In the genomic region with DNA sequence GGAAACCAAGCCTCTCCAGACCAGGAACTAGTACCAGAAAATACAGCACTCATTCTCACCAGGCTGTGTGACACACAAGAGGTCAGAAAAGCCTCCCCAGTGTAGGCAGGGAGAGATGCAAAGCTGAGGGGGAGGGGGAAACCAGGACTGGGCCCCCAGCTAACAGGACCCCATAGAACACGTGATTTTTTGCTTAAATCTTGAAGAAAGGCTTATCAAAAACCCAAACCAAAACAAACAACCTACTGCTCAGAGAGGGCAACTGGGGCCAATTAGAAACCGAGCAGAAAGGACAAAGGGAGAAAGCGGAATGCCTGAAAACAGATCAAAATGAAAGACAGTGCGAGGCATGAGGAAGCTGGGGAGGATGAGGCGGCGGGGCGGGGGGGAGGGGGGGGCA, we compare ENCODE assay signal across 7 mouse cellular contexts. TPM values are rescaled to one million over a fixed set of nuclear protein-coding genes. Genes with fewer than 3 reads are reported as not detected.
A peak's percentile ranks its signal among the peaks of the same experiment; 100 is the strongest.
DNase-seq lines count a peak whose midpoint lies in the region; ATAC-seq and TF ChIP-seq lines count a peak whose summit lies in the region.

No protein-coding gene starts in this region.

- H3K27ac ChIP-seq in neural tube, embryonic 11.5 days (ENCODE audit: low read depth, low read length) = no peak overlapping the region; the same call in 1 of the 2 replicates
- peak overlapping the region; percentile 95 for H3K27ac ChIP-seq in forebrain, embryonic 10.5 days
- peak overlapping the region; percentile 67 for H3K27ac ChIP-seq in limb, embryonic 13.5 days
- no peak overlapping the region for H3K27ac ChIP-seq in stomach, postnatal 0 days (replicated peaks)

- TF ChIP-seq EP300 in stomach, postnatal 0 days (optimal IDR thresholded peaks at IDR 0.05) = no peak

- TF ChIP-seq CTCF in stomach, postnatal 0 days (IDR thresholded peaks at IDR 0.05; ENCODE audit: low read depth) = no peak

- H3K9ac ChIP-seq in neural tube, embryonic 11.5 days (ENCODE audit: low read length) = peak overlapping the region; percentile 70
- peak overlapping the region; percentile 88 for H3K9ac ChIP-seq in limb, embryonic 13.5 days
- peak overlapping the region; percentile 69 for H3K9ac ChIP-seq in stomach, postnatal 0 days (ENCODE audit: low read length)

- H3K27me3 ChIP-seq in neural tube, embryonic 11.5 days (ENCODE audit: control insufficient read depth, insufficient read depth, low read length) = no peaks in the 10 kb centered on the region
- H3K27me3 ChIP-seq in forebrain, embryonic 10.5 days (ENCODE audit: poor library complexity, severe bottlenecking) = no peaks in the 10 kb centered on the region
- H3K27me3 ChIP-seq in limb, embryonic 13.5 days = no peaks in the 10 kb centered on the region
- H3K27me3 ChIP-seq in stomach, postnatal 0 days (ENCODE audit: control insufficient read depth, insufficient read depth, low read length) = no peaks in the 10 kb centered on the region

- no peak for DNase-seq in neural tube, embryonic 11.5 days (ENCODE audit: low spot score)
- DNase-seq in neural tube, embryonic 10.5 days (ENCODE audit: extremely low spot score, low spot score) = no peak
- DNase-seq in forebrain, embryonic 10.5 days (ENCODE audit: extremely low spot score, low spot score) = no peak
- no peak for DNase-seq in stomach, postnatal 0 days (ENCODE audit: low spot score)
- DNase-seq in right cerebral cortex, postnatal 36 days (ENCODE audit: low spot score in 2 of 2) = no peak
- no peak for DNase-seq in frontal cortex, adult 2 months (ENCODE audit: extremely low spot score in 1 of 2, low spot score in 1 of 2)

- H3K4me1 ChIP-seq in neural tube, embryonic 11.5 days (ENCODE audit: control insufficient read depth, insufficient read depth, low read length) = peaks cover 9% of the 10 kb centered on the region; the same call in 1 of the 2 replicates
- peaks cover 51% of the 10 kb centered on the region for H3K4me1 ChIP-seq in forebrain, embryonic 10.5 days
- H3K4me1 ChIP-seq in limb, embryonic 13.5 days = peaks cover 35% of the 10 kb centered on the region
- 0 out of 2 replicates have a peak, but pooled peaks cover 4% of the 10 kb centered on the region for H3K4me1 ChIP-seq in stomach, postnatal 0 days (replicated peaks; ENCODE audit: control insufficient read depth, insufficient read depth)

- WGBS in neural tube, embryonic 11.5 days = 1% methylated on average over 6 of the region's 7 CpGs
- WGBS in forebrain, embryonic 10.5 days = under 1% methylated on average over 7 of the region's 7 CpGs
- 0% methylated on average over 7 of the region's 7 CpGs for WGBS in limb, embryonic 13.5 days
- WGBS in stomach, postnatal 0 days = under 1% methylated on average over 7 of the region's 7 CpGs

- H3K9me3 ChIP-seq in neural tube, embryonic 11.5 days (ENCODE audit: control insufficient read depth, low read length) = no peaks in the 10 kb centered on the region
- H3K9me3 ChIP-seq in forebrain, embryonic 10.5 days = no peaks in the 10 kb centered on the region
- no peaks in the 10 kb centered on the region for H3K9me3 ChIP-seq in limb, embryonic 13.5 days
- no peaks in the 10 kb centered on the region for H3K9me3 ChIP-seq in stomach, postnatal 0 days (ENCODE audit: control insufficient read depth, low read length)

- H3K36me3 ChIP-seq in neural tube, embryonic 11.5 days (ENCODE audit: control insufficient read depth, insufficient read depth, low read length) = peaks cover 27% of the 10 kb centered on the region
- peaks cover 83% of the 10 kb centered on the region for H3K36me3 ChIP-seq in forebrain, embryonic 10.5 days (replicated peaks)
- peaks cover 77% of the 10 kb centered on the region for H3K36me3 ChIP-seq in limb, embryonic 13.5 days
- peaks cover 30% of the 10 kb centered on the region for H3K36me3 ChIP-seq in stomach, postnatal 0 days (ENCODE audit: control insufficient read depth, insufficient read depth, low read length)

- peak overlapping the region; percentile 69 for H3K4me2 ChIP-seq in neural tube, embryonic 11.5 days (ENCODE audit: low read depth)
- peak overlapping the region; percentile 79 for H3K4me2 ChIP-seq in limb, embryonic 13.5 days (replicated peaks)
- peak overlapping the region; percentile 72 for H3K4me2 ChIP-seq in stomach, postnatal 0 days (replicated peaks; ENCODE audit: low read depth)

- ATAC-seq in neural tube, embryonic 11.5 days (ENCODE audit: insufficient read depth, low FRiP score, low TSS enrichment) = peak; percentile 11; the same call in 1 of the 2 replicates
- ATAC-seq in limb, embryonic 13.5 days (ENCODE audit: low FRiP score, low read depth) = no peak
- no peak for ATAC-seq in stomach, postnatal 0 days (ENCODE audit: low FRiP score, low TSS enrichment)

- peak overlapping the region; percentile 58 for H3K4me3 ChIP-seq in neural tube, embryonic 11.5 days (ENCODE audit: low read depth, low read length)
- H3K4me3 ChIP-seq in forebrain, embryonic 10.5 days = peak overlapping the region; percentile 77
- H3K4me3 ChIP-seq in limb, embryonic 13.5 days = peak overlapping the region; percentile 69
- peak overlapping the region; percentile 48 for H3K4me3 ChIP-seq in stomach, postnatal 0 days (ENCODE audit: low read depth, low read length)

RNA-seq across cellular contexts. Expression of gene Cdh24, which starts 11.6 kb away (rescaled TPM):
- polyA plus RNA-seq in neural tube, embryonic 11.5 days (2014; fragmentation: Nextera tagmentation; extraction: Ambion mirVana) = 6.8 and 9.7 TPM in 2 replicates
- polyA plus RNA-seq in forebrain, embryonic 10.5 days (2016; fragmentation: Nextera tagmentation; extraction: Ambion mirVana) = 4.7 and 5.4 TPM in 2 replicates
- 6.7 and 8.2 TPM in 2 replicates for polyA plus RNA-seq in limb, embryonic 13.5 days (2015; fragmentation: Nextera tagmentation; extraction: Ambion mirVana)
- 0.63 and 0.68 TPM in 2 replicates for polyA plus RNA-seq in stomach, postnatal 0 days (2015; fragmentation: Nextera tagmentation; extraction: Ambion mirVana)
- polyA plus RNA-seq in frontal cortex, adult 2 months (2012; rRNA removed) = 15.1 and 18.1 TPM in 2 replicates

RNA-seq across cellular contexts. Expression of gene Gm17606, which starts 12.0 kb away (rescaled TPM):
- not detected in 2 replicates for polyA plus RNA-seq in neural tube, embryonic 11.5 days (2014; fragmentation: Nextera tagmentation; extraction: Ambion mirVana)
- polyA plus RNA-seq in forebrain, embryonic 10.5 days (2016; fragmentation: Nextera tagmentation; extraction: Ambion mirVana) = not detected in 2 replicates
- not detected in 2 replicates for polyA plus RNA-seq in limb, embryonic 13.5 days (2015; fragmentation: Nextera tagmentation; extraction: Ambion mirVana)
- polyA plus RNA-seq in stomach, postnatal 0 days (2015; fragmentation: Nextera tagmentation; extraction: Ambion mirVana) = not detected in 2 replicates
- not detected in 2 replicates for polyA plus RNA-seq in frontal cortex, adult 2 months (2012; rRNA removed)

RNA-seq across cellular contexts. Expression of gene Psmb11, which starts 31.6 kb away (rescaled TPM):
- polyA plus RNA-seq in neural tube, embryonic 11.5 days (2014; fragmentation: Nextera tagmentation; extraction: Ambion mirVana) = 0.08 TPM in 1 of 2 replicates, not detected in the other
- polyA plus RNA-seq in forebrain, embryonic 10.5 days (2016; fragmentation: Nextera tagmentation; extraction: Ambion mirVana) = 0.05 and 0.12 TPM in 2 replicates
- 0.11 TPM in 1 of 2 replicates, not detected in the other for polyA plus RNA-seq in limb, embryonic 13.5 days (2015; fragmentation: Nextera tagmentation; extraction: Ambion mirVana)
- 0.02 TPM in 1 of 2 replicates, not detected in the other for polyA plus RNA-seq in stomach, postnatal 0 days (2015; fragmentation: Nextera tagmentation; extraction: Ambion mirVana)
- 0.46 and 0.54 TPM in 2 replicates for polyA plus RNA-seq in frontal cortex, adult 2 months (2012; rRNA removed)

RNA-seq across cellular contexts. Expression of gene 1700123O20Rik, which starts 33.2 kb away (rescaled TPM):
- polyA plus RNA-seq in neural tube, embryonic 11.5 days (2014; fragmentation: Nextera tagmentation; extraction: Ambion mirVana) = 94.3 and 103 TPM in 2 replicates
- 104 and 109 TPM in 2 replicates for polyA plus RNA-seq in forebrain, embryonic 10.5 days (2016; fragmentation: Nextera tagmentation; extraction: Ambion mirVana)
- polyA plus RNA-seq in limb, embryonic 13.5 days (2015; fragmentation: Nextera tagmentation; extraction: Ambion mirVana) = 96.6 and 98.0 TPM in 2 replicates
- 60.8 and 61.7 TPM in 2 replicates for polyA plus RNA-seq in stomach, postnatal 0 days (2015; fragmentation: Nextera tagmentation; extraction: Ambion mirVana)
- 36.3 and 36.6 TPM in 2 replicates for polyA plus RNA-seq in frontal cortex, adult 2 months (2012; rRNA removed)

RNA-seq across cellular contexts. Expression of gene Acin1, which starts 33.9 kb away (rescaled TPM):
- 118 and 122 TPM in 2 replicates for polyA plus RNA-seq in neural tube, embryonic 11.5 days (2014; fragmentation: Nextera tagmentation; extraction: Ambion mirVana)
- polyA plus RNA-seq in forebrain, embryonic 10.5 days (2016; fragmentation: Nextera tagmentation; extraction: Ambion mirVana) = 142 and 146 TPM in 2 replicates
- 166 and 167 TPM in 2 replicates for polyA plus RNA-seq in limb, embryonic 13.5 days (2015; fragmentation: Nextera tagmentation; extraction: Ambion mirVana)
- polyA plus RNA-seq in stomach, postnatal 0 days (2015; fragmentation: Nextera tagmentation; extraction: Ambion mirVana) = 37.0 and 46.9 TPM in 2 replicates
- polyA plus RNA-seq in frontal cortex, adult 2 months (2012; rRNA removed) = 239 and 246 TPM in 2 replicates

Comparison
In these comparisons a context has a peak if more than half of its experiments do, and no peak if none do; other contexts are left out.
1. H3K27ac ChIP-seq: peak in forebrain, embryonic 10.5 days (single experiment) and limb, embryonic 13.5 days (single experiment); none in neural tube, embryonic 11.5 days (single experiment) and stomach, postnatal 0 days (single experiment).
2. Peak in every context shown above with its lines, with median percentiles within 50 percentile points of each other: H3K4me2 ChIP-seq, H3K4me3 ChIP-seq and H3K9ac ChIP-seq.